Mouse (Mus musculus): Measurements from ENCODE around the gene Olfr808. TPM values are rescaled to one million over a fixed set of nuclear protein-coding genes. Genes with fewer than 3 reads are reported as not detected.

The Olfr808 gene
- not detected in 2 replicates for polyA plus RNA-seq (2016; fragmentation: Nextera tagmentation; extraction: Ambion mirVana)

- Histone ChIP-seq H3K9me3 (no peaks in the 10 kb centered on the region), H3K27me3 (ENCODE audit: insufficient read depth, poor library complexity, severe bottlenecking) (no peaks in the 10 kb centered on the region), H3K4me1 (no peaks in the 10 kb centered on the region), H3K4me3 (no peak within 1 kb of the TSS), H3K36me3 (no peaks in the 10 kb centered on the region), H3K27ac (no peak within 1 kb of the TSS)
- WGBS: 76% methylated on average over 1 of the region's 1 CpGs
- DNase-seq (ENCODE audit: low spot score): no peak
These were observed at the start of gene Olfr808 for GRCm38 (mm10) chr10:129765182-129765581. Olfr808 (plus strand) TSS chr10:129765482.

- Histone ChIP-seq H3K9me3 (no peaks in the 10 kb centered on the region), H3K4me1 (no peaks in the 10 kb centered on the region), H3K27me3 (ENCODE audit: insufficient read depth, poor library complexity, severe bottlenecking) (no peaks in the 10 kb centered on the region), H3K27ac (no peak within 1 kb of the TSS), H3K36me3 (no peaks in the 10 kb centered on the region), H3K4me3 (no peak within 1 kb of the TSS)
- WGBS: 94% methylated on average over 2 of the region's 2 CpGs
- no peak for DNase-seq (ENCODE audit: low spot score)
These were observed 36.0 kb upstream of the Olfr808 start, which contains the start of gene Olfr805 for GRCm38 (mm10) chr10:129729275-129729674. Olfr805 (minus strand) TSS chr10:129729375.

- Histone ChIP-seq H3K27me3 (ENCODE audit: insufficient read depth, poor library complexity, severe bottlenecking) (no peaks in the 10 kb centered on the region), H3K36me3 (no peaks in the 10 kb centered on the region)
- no peak for DNase-seq (ENCODE audit: low spot score)
These were observed 23.5 kb upstream of the Olfr808 start, which contains the start of gene Olfr806 for GRCm38 (mm10) chr10:129741821-129742220. Olfr806 (minus strand) TSS chr10:129741921.

GRCm38 (mm10) chr10:129757693-129758092, 7.6 kb upstream of the Olfr808 start, which contains the start of gene Olfr807:
Olfr807 (minus strand) TSS chr10:129757793.
- Histone ChIP-seq H3K27ac (no peak within 1 kb of the TSS), H3K4me1 (no peaks in the 10 kb centered on the region), H3K36me3 (no peaks in the 10 kb centered on the region), H3K27me3 (ENCODE audit: insufficient read depth, poor library complexity, severe bottlenecking) (no peaks in the 10 kb centered on the region), H3K9me3 (no peaks in the 10 kb centered on the region), H3K4me3 (no peak within 1 kb of the TSS)
- 85% methylated on average over 1 of the region's 1 CpGs for WGBS
- no peak for DNase-seq (ENCODE audit: low spot score)

More at GRCm38 (mm10) chr10:129741821-129742220, 23.5 kb upstream of the Olfr808 start, which contains the start of gene Olfr806:
- H3K4me1 ChIP-seq: no peaks in the 10 kb centered on the region
- H3K4me3 ChIP-seq: no peak within 1 kb of the TSS
- H3K27ac ChIP-seq: no peak within 1 kb of the TSS
- no peaks in the 10 kb centered on the region for H3K9me3 ChIP-seq

- DNase-seq (ENCODE audit: low spot score): no peak
- Histone ChIP-seq H3K9me3 (no peaks in the 10 kb centered on the region), H3K27me3 (ENCODE audit: insufficient read depth, poor library complexity, severe bottlenecking) (no peaks in the 10 kb centered on the region), H3K27ac (no peak within 1 kb of the TSS), H3K4me3 (no peak within 1 kb of the TSS), H3K4me1 (no peaks in the 10 kb centered on the region), H3K36me3 (no peaks in the 10 kb centered on the region)
These were observed 9.1 kb downstream of the Olfr808 start, which contains the start of gene Olfr809 for GRCm38 (mm10) chr10:129774338-129774737. Olfr809 (plus strand) TSS chr10:129774638.

- Histone ChIP-seq H3K36me3 (no peaks in the 10 kb centered on the region), H3K4me1 (no peaks in the 10 kb centered on the region), H3K9me3 (no peaks in the 10 kb centered on the region), H3K27ac (no peak overlapping the region), H3K4me3 (no peak overlapping the region), H3K27me3 (ENCODE audit: insufficient read depth, poor library complexity, severe bottlenecking) (no peaks in the 10 kb centered on the region)
- DNase-seq (ENCODE audit: low spot score): no peak
These were observed 12.8 kb downstream of the Olfr808 start for GRCm38 (mm10) chr10:129778123-129778522.

GRCm38 (mm10) chr10:129794817-129795216, 29.5 kb downstream of the Olfr808 start, which contains the start of gene Olfr810:
Olfr810 (minus strand) TSS chr10:129794917.
- no peak for DNase-seq (ENCODE audit: low spot score)
- Histone ChIP-seq H3K27me3 (ENCODE audit: insufficient read depth, poor library complexity, severe bottlenecking) (no peaks in the 10 kb centered on the region), H3K36me3 (no peaks in the 10 kb centered on the region), H3K4me3 (no peak within 1 kb of the TSS), H3K4me1 (no peaks in the 10 kb centered on the region), H3K9me3 (no peaks in the 10 kb centered on the region), H3K27ac (no peak within 1 kb of the TSS)

GRCm38 (mm10) chr10:129804296-129804695, 39.0 kb downstream of the Olfr808 start, which contains the start of gene Olfr811:
Olfr811 (minus strand) TSS chr10:129804396.
- Histone ChIP-seq H3K4me1 (no peaks in the 10 kb centered on the region), H3K27me3 (ENCODE audit: insufficient read depth, poor library complexity, severe bottlenecking) (no peaks in the 10 kb centered on the region), H3K36me3 (no peaks in the 10 kb centered on the region), H3K27ac (no peak within 1 kb of the TSS), H3K9me3 (no peaks in the 10 kb centered on the region), H3K4me3 (no peak within 1 kb of the TSS)
- DNase-seq (ENCODE audit: low spot score): no peak
- 78% methylated on average over 4 of the region's 4 CpGs for WGBS

Small RNA genes within 50 kb of the gene (microRNA-seq; reads per million reads assigned to microRNA genes)
- gene Gm24485: not detected

Other genes with a start within 250 kb of the Olfr808 start
- gene Olfr791, start 243.7 kb upstream of the Olfr808 start, polyA plus RNA-seq (2016; fragmentation: Nextera tagmentation; extraction: Ambion mirVana): not detected in 2 replicates
- not detected in 2 replicates for gene Olfr792, start 226.3 kb upstream of the Olfr808 start, polyA plus RNA-seq (2016; fragmentation: Nextera tagmentation; extraction: Ambion mirVana)
- not detected in 2 replicates for gene Olfr794, start 197.8 kb upstream of the Olfr808 start, polyA plus RNA-seq (2016; fragmentation: Nextera tagmentation; extraction: Ambion mirVana)
- not detected in 2 replicates for gene Olfr796, start 152.9 kb upstream of the Olfr808 start, polyA plus RNA-seq (2016; fragmentation: Nextera tagmentation; extraction: Ambion mirVana)
- gene Olfr798, start 137.5 kb upstream of the Olfr808 start, polyA plus RNA-seq (2016; fragmentation: Nextera tagmentation; extraction: Ambion mirVana): not detected in 2 replicates
- not detected in 2 replicates for gene Olfr799, start 128.0 kb upstream of the Olfr808 start, polyA plus RNA-seq (2016; fragmentation: Nextera tagmentation; extraction: Ambion mirVana)
- not detected in 2 replicates for gene Olfr800, start 107.8 kb upstream of the Olfr808 start, polyA plus RNA-seq (2016; fragmentation: Nextera tagmentation; extraction: Ambion mirVana)
- not detected in 2 replicates for gene Olfr801, start 91.6 kb upstream of the Olfr808 start, polyA plus RNA-seq (2016; fragmentation: Nextera tagmentation; extraction: Ambion mirVana)
- not detected in 2 replicates for gene Olfr802, start 77.3 kb upstream of the Olfr808 start, polyA plus RNA-seq (2016; fragmentation: Nextera tagmentation; extraction: Ambion mirVana)
- not detected in 2 replicates for gene Olfr803, start 71.2 kb upstream of the Olfr808 start, polyA plus RNA-seq (2016; fragmentation: Nextera tagmentation; extraction: Ambion mirVana)
- not detected in 2 replicates for gene Olfr804, start 62.3 kb upstream of the Olfr808 start, polyA plus RNA-seq (2016; fragmentation: Nextera tagmentation; extraction: Ambion mirVana)
- gene Olfr805, start 36.1 kb upstream of the Olfr808 start, polyA plus RNA-seq (2016; fragmentation: Nextera tagmentation; extraction: Ambion mirVana): not detected in 2 replicates
- gene Olfr806, start 23.6 kb upstream of the Olfr808 start, polyA plus RNA-seq (2016; fragmentation: Nextera tagmentation; extraction: Ambion mirVana): not detected in 2 replicates
- gene Olfr807, start 7.7 kb upstream of the Olfr808 start, polyA plus RNA-seq (2016; fragmentation: Nextera tagmentation; extraction: Ambion mirVana): not detected in 2 replicates
- gene Olfr809, start 9.2 kb downstream of the Olfr808 start, polyA plus RNA-seq (2016; fragmentation: Nextera tagmentation; extraction: Ambion mirVana): not detected in 2 replicates
- gene Olfr810, start 29.4 kb downstream of the Olfr808 start, polyA plus RNA-seq (2016; fragmentation: Nextera tagmentation; extraction: Ambion mirVana): not detected in 2 replicates
- not detected in 2 replicates for gene Olfr811, start 38.9 kb downstream of the Olfr808 start, polyA plus RNA-seq (2016; fragmentation: Nextera tagmentation; extraction: Ambion mirVana)
- gene Olfr812, start 80.6 kb downstream of the Olfr808 start, polyA plus RNA-seq (2016; fragmentation: Nextera tagmentation; extraction: Ambion mirVana): not detected in 2 replicates
- not detected in 2 replicates for gene Olfr813, start 89.9 kb downstream of the Olfr808 start, polyA plus RNA-seq (2016; fragmentation: Nextera tagmentation; extraction: Ambion mirVana)
- gene Olfr814, start 114.4 kb downstream of the Olfr808 start, polyA plus RNA-seq (2016; fragmentation: Nextera tagmentation; extraction: Ambion mirVana): not detected in 2 replicates
- gene Olfr815, start 140.4 kb downstream of the Olfr808 start, polyA plus RNA-seq (2016; fragmentation: Nextera tagmentation; extraction: Ambion mirVana): not detected in 2 replicates
- not detected in 2 replicates for gene Olfr816, start 150.1 kb downstream of the Olfr808 start, polyA plus RNA-seq (2016; fragmentation: Nextera tagmentation; extraction: Ambion mirVana)
- gene Olfr818, start 183.6 kb downstream of the Olfr808 start, polyA plus RNA-seq (2016; fragmentation: Nextera tagmentation; extraction: Ambion mirVana): not detected in 2 replicates
- not detected in 2 replicates for gene Olfr819, start 201.8 kb downstream of the Olfr808 start, polyA plus RNA-seq (2016; fragmentation: Nextera tagmentation; extraction: Ambion mirVana)
- not detected in 2 replicates for gene Olfr247, start 210.7 kb downstream of the Olfr808 start, polyA plus RNA-seq (2016; fragmentation: Nextera tagmentation; extraction: Ambion mirVana)
- not detected in 2 replicates for gene Gm10310, start 219.6 kb downstream of the Olfr808 start, polyA plus RNA-seq (2016; fragmentation: Nextera tagmentation; extraction: Ambion mirVana)
- not detected in 2 replicates for gene Olfr820, start 247.1 kb downstream of the Olfr808 start, polyA plus RNA-seq (2016; fragmentation: Nextera tagmentation; extraction: Ambion mirVana)